Mouse (Mus musculus) ES-Bruce4 (cell line): Measurements from ENCODE around the gene Mgat5.

ENCODE experiments used
- CTCF ChIP-seq: IDR thresholded peaks from one replicate; pipeline ENCODE4 v1.8.1; 2011; ENCODE audit warnings: low read depth, low read length
- EP300 ChIP-seq: IDR thresholded peaks from 2 replicates; pipeline ENCODE4 v1.6.1; 2011; ENCODE audit warnings: low read depth, low read length; ENCODE audit not compliant: insufficient read depth
- POLR2A ChIP-seq: IDR thresholded peaks from one replicate; pipeline ENCODE4 v1.8.1; 2011; ENCODE audit warnings: low read length; ENCODE audit not compliant: insufficient read depth

DNA sequence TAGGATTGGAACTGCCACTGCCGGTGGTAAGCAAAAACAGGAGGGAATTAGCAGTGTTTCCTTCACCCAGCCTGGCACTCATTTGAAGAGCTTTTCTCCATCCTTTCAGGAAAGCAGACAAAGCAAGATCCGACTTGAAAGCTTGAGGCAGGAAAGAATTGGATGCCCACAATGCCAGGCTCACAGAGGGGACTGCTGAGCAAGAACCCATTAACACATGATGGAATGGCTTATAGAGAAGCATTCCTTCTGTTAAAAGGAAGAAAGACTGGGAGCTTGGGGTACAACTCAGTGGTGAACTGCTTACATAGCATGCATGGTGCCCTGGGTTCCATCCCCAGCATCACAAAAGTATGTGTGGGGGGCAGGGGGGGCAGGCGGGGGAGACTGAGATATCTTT, 80.2 kb downstream of the Mgat5 start:
- TF ChIP-seq CTCF = no peak
- no peak for TF ChIP-seq POLR2A
- no peak for TF ChIP-seq EP300
